Mouse (Mus musculus) megakaryocyte-erythroid progenitor cell, adult 5-6 weeks (primary cell): ENCODE data around the gene Rusc2. TPM values are rescaled to one million over a fixed set of nuclear protein-coding genes. Genes with fewer than 3 reads are reported as not detected.

ENCODE experiments used
- ATAC-seq: replicated peaks from 2 replicates; pipeline ENCODE4 v1.8.0; 2016; ENCODE audit warnings: mild to moderate bottlenecking, inconsistent platforms; ENCODE audit not compliant: severe bottlenecking, poor library complexity, low FRiP score, low TSS enrichment
- total RNA-seq, 2 experiments: library from RNA; stranded (forward) in 1 of 2; stranded (reverse) in 1 of 2; fragments of 200-1000, 215-1000 nt in 1 of 2; fragments of >200 nt in 1 of 2; fragmentation: Nextera tagmentation in 1 of 2; gene quantifications; 2 replicates each; pipeline ENCODE4 v1.2.3; 2014 to 2017

Gene Rusc2
- total RNA-seq, 2 experiments from 2014 or later, result 0.19 to 1.8 TPM

- no peak for ATAC-seq
Observed at GRCm38 (mm10) chr4:43383246-43384082, 1.7 kb downstream of the Rusc2 start.

- ATAC-seq, result no peak
Observed at GRCm38 (mm10) chr4:43384083-43384460, 2.3 kb downstream of the Rusc2 start.

- no peak for ATAC-seq
Observed at GRCm38 (mm10) chr4:43384541-43384940, 2.8 kb downstream of the Rusc2 start.

- no peak for ATAC-seq
Observed at GRCm38 (mm10) chr4:43386932-43387331, 5.2 kb downstream of the Rusc2 start.

- no peak for ATAC-seq
Observed at GRCm38 (mm10) chr4:43389390-43389789, 7.6 kb downstream of the Rusc2 start.

GRCm38 (mm10) chr4:43389845-43390440 lies 8.2 kb downstream of the Rusc2 start:
- no peak for ATAC-seq

GRCm38 (mm10) chr4:43391521-43392050 lies 9.8 kb downstream of the Rusc2 start:
- no peak for ATAC-seq

- no peak for ATAC-seq
Observed at GRCm38 (mm10) chr4:43394345-43394891, 12.6 kb downstream of the Rusc2 start.

GRCm38 (mm10) chr4:43395147-43395546 lies 13.4 kb downstream of the Rusc2 start:
- ATAC-seq, result peak; percentile 62; the same call in 1 of the 2 replicates

- no peak for ATAC-seq
Observed at GRCm38 (mm10) chr4:43395836-43396235, 14.1 kb downstream of the Rusc2 start.

GRCm38 (mm10) chr4:43396381-43396780 lies 14.6 kb downstream of the Rusc2 start:
- no peak for ATAC-seq

GRCm38 (mm10) chr4:43398014-43398413 lies 16.2 kb downstream of the Rusc2 start:
- no peak for ATAC-seq

- ATAC-seq, result no peak
Observed at GRCm38 (mm10) chr4:43398829-43399331, 17.1 kb downstream of the Rusc2 start.

GRCm38 (mm10) chr4:43399391-43400131 lies 17.8 kb downstream of the Rusc2 start:
- no peak for ATAC-seq

- no peak for ATAC-seq
Observed at GRCm38 (mm10) chr4:43400976-43401375, 19.2 kb downstream of the Rusc2 start.

GRCm38 (mm10) chr4:43401486-43401885 lies 19.7 kb downstream of the Rusc2 start:
- no peak for ATAC-seq

- no peak for ATAC-seq
Observed at GRCm38 (mm10) chr4:43402212-43402611, 20.4 kb downstream of the Rusc2 start.

- no peak for ATAC-seq
Observed at GRCm38 (mm10) chr4:43404697-43405096, 22.9 kb downstream of the Rusc2 start.

GRCm38 (mm10) chr4:43406162-43406971 lies 24.6 kb downstream of the Rusc2 start:
- ATAC-seq, result peak; percentile 46
